Mouse (Mus musculus) embryonic fibroblast, embryonic 13.5 days (primary cell): ENCODE measurements around the gene Polr2i. TPM values are rescaled to one million over a fixed set of nuclear protein-coding genes. Genes with fewer than 3 reads are reported as not detected.
"Not testable (repeated sequence)": the region's sequence is repeated elsewhere in the genome, so short reads cannot be mapped to it uniquely, and the experiment has no call there.

Experiments
- H3K27ac ChIP-seq: 2 replicates; pipeline ENCODE4 v1.5.1; 2012; ENCODE audit warnings: low read length, control low read depth, inconsistent platforms; ENCODE audit not compliant: insufficient read depth
- H3K4me1 ChIP-seq: 2 replicates; pipeline ENCODE4 v1.6.1; 2011; ENCODE audit warnings: low read length; ENCODE audit not compliant: control insufficient read depth, insufficient read depth
- H3K4me3 ChIP-seq: 2 replicates; pipeline ENCODE4 v1.5.1; 2011; ENCODE audit warnings: mild to moderate bottlenecking, control low read depth, low read length; ENCODE audit not compliant: insufficient read depth
- CTCF ChIP-seq: IDR thresholded peaks from 2 replicates; pipeline ENCODE4 v1.5.1; 2011; ENCODE audit warnings: mild to moderate bottlenecking, control low read depth, low read length, moderate library complexity, borderline replicate concordance; ENCODE audit not compliant: insufficient read depth
- POLR2A ChIP-seq: IDR thresholded peaks from 2 replicates; pipeline ENCODE4 v1.6.1; 2011; ENCODE audit warnings: low read depth, mild to moderate bottlenecking, control low read depth, low read length, moderate library complexity
- polyA plus RNA-seq: library from polyadenylated mRNA; stranded (reverse); fragments of >200 nt; gene quantifications from 2 replicates; pipeline ENCODE4 v1.2.4, GENCODE M21; 2011; ENCODE audit warnings: low read depth; ENCODE audit not compliant: missing spikeins, insufficient read length

Gene Polr2i
- polyA plus RNA-seq, 1 experiment, result 53.4 TPM

DNA sequence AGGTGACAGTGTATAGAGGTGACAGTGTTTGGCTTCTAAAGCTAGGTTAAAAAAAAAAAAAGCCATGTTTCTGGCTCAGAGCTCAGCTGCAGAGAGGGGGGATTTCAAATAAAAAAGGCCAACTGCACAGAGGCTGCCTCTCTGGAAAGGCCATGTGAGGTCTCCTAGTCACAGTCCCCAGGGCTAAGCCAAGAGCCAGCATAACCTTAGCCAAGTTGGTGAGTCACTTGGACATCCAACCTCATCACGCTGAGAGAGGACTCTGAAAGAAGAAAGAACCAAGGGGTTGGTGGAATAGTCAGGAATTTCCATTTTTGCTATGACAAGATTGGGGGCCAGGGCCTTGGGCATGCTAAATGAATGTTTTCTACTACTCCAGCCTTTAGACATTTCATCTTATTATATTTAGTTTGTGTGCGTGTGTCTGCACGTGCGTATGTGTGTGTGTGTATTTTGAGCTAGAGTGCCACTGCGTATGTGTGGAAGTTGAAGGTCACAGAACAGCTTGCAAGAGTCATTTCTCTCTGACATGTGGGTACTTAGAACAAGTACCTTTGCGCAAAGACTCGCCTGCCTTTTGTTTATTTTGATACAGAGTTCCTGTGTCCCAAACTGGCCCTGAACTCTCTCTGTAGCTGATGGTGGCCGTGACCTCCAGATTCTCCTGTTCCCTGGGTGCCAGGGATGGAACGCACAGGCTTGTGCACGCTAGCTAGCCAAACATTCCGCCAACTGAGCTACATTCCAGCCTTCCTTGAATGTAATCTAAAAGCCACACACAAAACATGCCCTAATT lies 28.7 kb upstream of the Polr2i start:
- Histone ChIP-seq H3K27ac (no peak overlapping the region), H3K4me3 (no peak overlapping the region), H3K4me1 (no peaks in the 10 kb centered on the region)
- TF ChIP-seq CTCF (no peak), POLR2A (no peak)

- TF ChIP-seq POLR2A (no peak), CTCF (no peak)
- Histone ChIP-seq H3K4me3 (no peak overlapping the region), H3K4me1 (no peaks in the 10 kb centered on the region), H3K27ac (no peak overlapping the region)
Measured at GRCm38 (mm10) chr7:30204380-30204779, 27.4 kb upstream of the Polr2i start.

- no peak overlapping the region for H3K4me3 ChIP-seq
- peak; percentile 48; the same call in 1 of the 2 replicates for TF ChIP-seq CTCF
- TF ChIP-seq POLR2A, result no peak
- no peaks in the 10 kb centered on the region for H3K4me1 ChIP-seq
- H3K27ac ChIP-seq, result no peak overlapping the region
Measured at GRCm38 (mm10) chr7:30205383-30205782, 26.4 kb upstream of the Polr2i start.

DNA sequence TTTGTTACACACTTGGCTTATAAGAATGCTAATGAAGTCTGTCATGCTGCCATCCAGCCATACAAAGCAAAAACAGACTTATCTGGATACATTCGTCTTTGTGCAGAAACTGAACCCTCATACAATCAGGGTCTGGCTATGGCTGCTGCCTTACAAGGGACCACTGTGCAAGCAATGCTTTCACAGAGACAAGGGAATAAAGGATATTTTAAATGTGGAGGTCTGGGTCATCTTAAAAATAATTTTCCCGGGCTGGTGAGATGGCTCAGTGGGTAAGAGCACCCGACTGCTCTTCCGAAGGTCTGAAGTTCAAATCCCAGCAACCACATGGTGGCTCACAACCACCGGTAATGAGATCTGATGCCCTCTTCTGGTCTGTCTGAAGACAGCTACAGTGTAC lies 25.4 kb upstream of the Polr2i start:
- H3K4me3 ChIP-seq, H3K27ac ChIP-seq, H3K4me1 ChIP-seq: not testable (repeated sequence)

- no peak overlapping the region for H3K4me3 ChIP-seq
- H3K4me1 ChIP-seq, result no peaks in the 10 kb centered on the region
Measured at GRCm38 (mm10) chr7:30211025-30211424, 20.7 kb upstream of the Polr2i start.

DNA sequence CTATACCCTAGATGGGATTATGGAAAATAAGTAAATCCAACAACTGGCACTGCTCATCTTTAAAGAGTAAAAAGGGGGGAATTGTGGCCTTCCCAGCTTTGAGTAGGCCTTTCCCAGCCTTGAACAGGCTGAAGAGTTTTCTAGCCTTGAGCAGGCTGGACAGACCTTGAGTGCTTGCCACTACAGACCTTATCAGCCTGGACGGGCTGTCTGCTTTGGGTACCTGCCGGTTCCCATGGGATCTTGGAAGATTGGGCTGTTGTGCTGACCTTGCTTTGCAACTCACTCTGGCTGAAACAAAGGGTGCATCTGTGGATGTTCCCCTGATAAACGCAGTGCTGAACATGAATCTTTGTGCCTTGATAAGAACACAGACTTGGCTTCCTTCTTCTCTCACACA lies 17.9 kb upstream of the Polr2i start:
- no peak for TF ChIP-seq POLR2A
- no peak for TF ChIP-seq CTCF
- no peak overlapping the region for H3K4me3 ChIP-seq
- H3K27ac ChIP-seq, result no peak overlapping the region
- no peaks in the 10 kb centered on the region for H3K4me1 ChIP-seq

More at GRCm38 (mm10) chr7:30211025-30211424, 20.7 kb upstream of the Polr2i start:
- no peak overlapping the region for H3K27ac ChIP-seq
- no peak for TF ChIP-seq POLR2A
- no peak for TF ChIP-seq CTCF

GRCm38 (mm10) chr7:30215875-30216274 lies 15.9 kb upstream of the Polr2i start:
- Histone ChIP-seq H3K4me1 (no peaks in the 10 kb centered on the region), H3K4me3 (no peak overlapping the region)
- TF ChIP-seq CTCF (no peak), POLR2A (no peak)

DNA sequence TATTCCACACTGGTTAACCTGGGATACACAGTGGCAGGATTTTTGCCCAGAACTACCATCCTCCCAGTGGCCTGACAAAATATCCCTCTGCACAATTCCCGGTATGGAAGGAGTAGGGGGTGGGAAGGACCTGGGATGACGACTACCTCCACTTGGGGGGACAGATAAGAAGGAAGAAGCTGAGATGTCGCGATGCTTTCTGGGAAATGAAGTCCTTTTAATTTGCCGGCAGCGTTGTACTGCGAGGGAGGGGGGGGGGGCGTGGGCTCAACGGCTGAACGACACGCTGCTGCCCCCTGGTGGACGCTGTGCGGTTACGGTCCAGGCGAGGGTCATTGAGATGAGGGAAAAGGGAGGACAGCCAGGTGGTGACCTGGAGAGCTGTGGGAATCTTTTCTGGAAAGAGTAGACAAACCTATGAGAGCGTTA lies 15.0 kb upstream of the Polr2i start:
- no peak overlapping the region for H3K4me3 ChIP-seq
- peak; percentile 98 for TF ChIP-seq CTCF
- TF ChIP-seq POLR2A, result 0 out of 2 replicates have a peak, but pooled peaks have one; percentile 34
- no peaks in the 10 kb centered on the region for H3K4me1 ChIP-seq
- H3K27ac ChIP-seq, result no peak overlapping the region

More at GRCm38 (mm10) chr7:30215875-30216274, 15.9 kb upstream of the Polr2i start:
- no peak overlapping the region for H3K27ac ChIP-seq

- H3K4me1 ChIP-seq, result no peaks in the 10 kb centered on the region
- no peak overlapping the region for H3K4me3 ChIP-seq
- H3K27ac ChIP-seq, result no peak overlapping the region
- no peak for TF ChIP-seq POLR2A
- TF ChIP-seq CTCF, result no peak
Measured at GRCm38 (mm10) chr7:30217277-30217676, 14.5 kb upstream of the Polr2i start.

- Histone ChIP-seq H3K4me1 (no peaks in the 10 kb centered on the region), H3K27ac (no peak overlapping the region), H3K4me3 (peak overlapping the region; percentile 1)
- TF ChIP-seq POLR2A (peak; percentile 64; the same call in 1 of the 2 replicates), CTCF (no peak)
Measured at GRCm38 (mm10) chr7:30219293-30220007, 12.3 kb upstream of the Polr2i start.
